ENCODE assay signal across 9 mouse cellular contexts in the genomic region with DNA sequence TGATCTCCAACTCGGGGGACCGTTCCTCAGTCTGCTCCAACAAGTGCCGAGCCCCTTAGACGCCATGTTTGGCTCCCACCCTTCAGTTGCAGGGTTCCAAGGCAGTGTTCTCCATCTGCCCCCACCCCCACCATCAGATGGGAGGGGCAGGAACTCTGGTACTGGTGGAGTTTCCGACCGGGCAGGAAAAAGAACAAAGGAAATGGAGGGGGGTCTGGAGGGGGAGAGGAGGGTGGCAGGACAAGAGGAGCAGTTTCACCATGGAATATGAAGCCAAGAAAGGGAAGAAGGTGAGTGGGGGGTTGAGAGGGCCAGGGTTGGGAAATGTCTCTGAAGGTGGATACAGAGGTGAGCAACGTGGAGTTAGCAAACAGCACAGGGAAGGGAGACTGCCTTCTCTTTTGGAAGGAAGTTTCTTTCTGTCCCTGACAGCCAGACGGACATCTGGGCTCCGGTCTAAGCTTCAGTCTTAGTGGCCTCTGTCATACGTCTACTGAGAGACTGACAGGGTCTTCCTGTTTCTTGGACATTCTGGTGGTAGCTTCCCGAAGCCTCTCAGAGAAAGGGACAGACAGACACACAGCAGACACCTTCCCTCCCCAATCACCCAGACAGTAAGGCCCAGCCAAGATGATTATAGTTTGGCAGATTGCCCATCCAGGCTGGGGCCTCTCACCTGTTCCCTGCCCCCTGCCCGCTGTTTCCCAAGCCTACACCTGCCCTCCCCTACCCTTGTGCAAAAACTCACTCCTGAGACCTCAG. TPM values are rescaled to one million over a fixed set of nuclear protein-coding genes. Genes with fewer than 3 reads are reported as not detected.
A peak's percentile ranks its signal among the peaks of the same experiment; 100 is the strongest.
DNase-seq lines count a peak whose midpoint lies in the region; ATAC-seq and TF ChIP-seq lines count a peak whose summit lies in the region.
"Had no signal": no experiment of that assay in that cellular context is flagged by ENCODE, and none has a peak within 500 bp of the region (broad histone marks: within the 10 kb centered on the region; RNA-seq: fewer than 3 reads in every experiment).

Gene Ccm2l (plus strand): TSS at position 209 of the 762 bp plus-strand sequence.

- H3K9me3 ChIP-seq in kidney, embryonic 16.5 days (ENCODE audit: low read length) = no peaks in the 10 kb centered on the region
- H3K9me3 ChIP-seq: limb, embryonic 15.5 days had no signal

- peak; percentile 50 for DNase-seq in gastrocnemius, adult 2 months
- DNase-seq in gastrocnemius, postnatal 10 days = no peak
- DNase-seq in heart, adult 2 months = peak; percentile 73 to 79
- peak; percentile 89 for DNase-seq in lung, postnatal 36 days
- no peak for DNase-seq in testis, postnatal 10 days (ENCODE audit: low spot score)
- no peak for DNase-seq in thymus, postnatal 36 days
- no peak for DNase-seq in spleen, postnatal 36 days (ENCODE audit: low spot score in 2 of 2)

- H3K79me2 ChIP-seq in heart, adult 2 months (replicated peaks; ENCODE audit: control insufficient read depth, insufficient read depth, low read length) = peaks cover 2% of the 10 kb centered on the region; the same call in 1 of the 2 replicates

- H3K4me1 ChIP-seq in heart, adult 2 months (ENCODE audit: control insufficient read depth, insufficient read depth, low read length) = peaks cover 13% of the 10 kb centered on the region
- no peaks in the 10 kb centered on the region for H3K4me1 ChIP-seq in kidney, embryonic 16.5 days (ENCODE audit: insufficient read depth, low read length)

- peak within 1 kb of the TSS; percentile 83 for H3K9ac ChIP-seq in heart, adult 2 months (ENCODE audit: low read depth, low read length)
- peak within 1 kb of the TSS; percentile 15; the same call in 1 of the 2 replicates for H3K9ac ChIP-seq in kidney, embryonic 16.5 days (replicated peaks; ENCODE audit: low read length)
- H3K9ac ChIP-seq: limb, embryonic 15.5 days had no signal

- peak within 1 kb of the TSS; percentile 37 for H3K4me2 ChIP-seq in kidney, embryonic 16.5 days (replicated peaks; ENCODE audit: low read depth, low read length)
- H3K4me2 ChIP-seq: limb, embryonic 15.5 days had no signal

- H3K27ac ChIP-seq in gastrocnemius, adult 2 months = peak within 1 kb of the TSS; percentile 85
- peak within 1 kb of the TSS; percentile 96 for H3K27ac ChIP-seq in heart, adult 2 months
- peak within 1 kb of the TSS; percentile 54 for H3K27ac ChIP-seq in kidney, embryonic 16.5 days (ENCODE audit: low read length)
- H3K27ac ChIP-seq: limb, embryonic 15.5 days had no signal

- TF ChIP-seq POLR2A in heart, adult 2 months (IDR thresholded peaks at IDR 0.05; ENCODE audit: insufficient read depth, low read depth, low read length) = peak; percentile 80

- no peak for TF ChIP-seq CTCF in gastrocnemius, adult 2 months (IDR thresholded peaks at IDR 0.05)
- no peak for TF ChIP-seq CTCF in heart, adult 2 months (IDR thresholded peaks at IDR 0.05)

- no peaks in the 10 kb centered on the region for H3K36me3 ChIP-seq in heart, adult 2 months (ENCODE audit: control insufficient read depth, insufficient read depth, low read length)
- no peaks in the 10 kb centered on the region for H3K36me3 ChIP-seq in kidney, embryonic 16.5 days (ENCODE audit: insufficient read depth, low read length)
- H3K36me3 ChIP-seq: limb, embryonic 15.5 days had no signal

- peak; percentile 97 for TF ChIP-seq EP300 in heart, adult 2 months (IDR thresholded peaks at IDR 0.05; ENCODE audit: insufficient read depth, low read depth, low read length)

- intact Hi-C loops in gastrocnemius, adult 2 months (cut with DNase I) = no loop called here
- intact Hi-C loops in heart, adult 2 months (cut with DNase I) = no loop called here

- peaks cover 2% of the 10 kb centered on the region for H3K27me3 ChIP-seq in heart, adult 2 months (ENCODE audit: control insufficient read depth, insufficient read depth, low read length)
- H3K27me3 ChIP-seq in kidney, embryonic 16.5 days (ENCODE audit: insufficient read depth, low read length) = peaks cover 27% of the 10 kb centered on the region

- peak within 1 kb of the TSS; percentile 69 for H3K4me3 ChIP-seq in gastrocnemius, adult 2 months
- H3K4me3 ChIP-seq in heart, adult 2 months = peak within 1 kb of the TSS; percentile 66
- peak within 1 kb of the TSS; percentile 19 for H3K4me3 ChIP-seq in kidney, embryonic 16.5 days (ENCODE audit: low read length)
- H3K4me3 ChIP-seq: limb, embryonic 15.5 days had no signal

- 22% methylated on average over 12 of the region's 12 CpGs for whole genome bisulfite sequencing in heart, adult 2 months
- 47% methylated on average over 12 of the region's 12 CpGs for WGBS in kidney, embryonic 16.5 days

- peak; percentile 59; the same call in 1 of the 2 replicates for ATAC-seq in kidney, embryonic 16.5 days (ENCODE audit: low FRiP score, low TSS enrichment)

RNA-seq across cellular contexts. Expression of gene Ccm2l, which starts in this region (rescaled TPM):
- total RNA-seq in gastrocnemius, adult 2 months (2021) = 1 to 10 TPM; 4.5 to 6.9 TPM
- total RNA-seq in gastrocnemius, postnatal 10 days (2021) = 10 to 100 TPM in 1 of 2 experiments, 1 to 10 TPM in 1; 7.6 to 12.6 TPM
- 10 to 100 TPM; 13.3 to 15.9 TPM for total RNA-seq in heart, adult 2 months (2021)
- 43.4 and 44.3 TPM in 2 replicates for polyA plus RNA-seq in heart, adult 2 months (2012; rRNA removed)
- 1.8 and 2.4 TPM in 2 replicates for polyA plus RNA-seq in kidney, embryonic 16.5 days (2015; fragmentation: Nextera tagmentation; extraction: Ambion mirVana)

Comparison
In these comparisons a context has a peak if more than half of its experiments do, and no peak if none do; other contexts are left out.
1. RNA of gene Ccm2l (polyA plus RNA-seq): 43.4 to 44.3 TPM in heart, adult 2 months; 1.8 to 2.4 TPM in kidney, embryonic 16.5 days; every median in the first group is over 10 times any median in the second.
2. DNase-seq: peak in gastrocnemius, adult 2 months (single experiment), heart, adult 2 months (2 of 2) and lung, postnatal 36 days (single experiment); none in gastrocnemius, postnatal 10 days (single experiment), testis, postnatal 10 days (single experiment), thymus, postnatal 36 days (0 of 2) and spleen, postnatal 36 days (0 of 2).
3. H3K4me3 ChIP-seq: peak in every context shown above with its lines; median percentile 69 in gastrocnemius, adult 2 months; 66 in heart, adult 2 months; 19 in kidney, embryonic 16.5 days.
4. Peak in every context shown above with its lines, with median percentiles within 50 percentile points of each other: H3K27ac ChIP-seq.